Mouse (Mus musculus): ENCODE measurements around the gene Herc6.

- TF ChIP-seq MYOD1 (IDR thresholded peaks at IDR 0.05; ENCODE audit: control insufficient read depth, insufficient read length, low read depth) (no peak), CTCF (IDR thresholded peaks at IDR 0.05; ENCODE audit: control insufficient read depth, insufficient read depth, insufficient read length) (no peak), MAX (IDR thresholded peaks at IDR 0.05) (no peak), CEBPB (IDR thresholded peaks at IDR 0.05; ENCODE audit: low read depth) (no peak), MYOG (IDR thresholded peaks at IDR 0.05; ENCODE audit: control insufficient read depth, extremely low read depth, insufficient read length) (no peak)
Observed at GRCm38 (mm10) chr6:57605546-57606307, 24.9 kb downstream of the Herc6 start.

Data from C2C12 (cell line).